10 mouse cellular contexts compared by ENCODE assay signal in the genomic region with DNA sequence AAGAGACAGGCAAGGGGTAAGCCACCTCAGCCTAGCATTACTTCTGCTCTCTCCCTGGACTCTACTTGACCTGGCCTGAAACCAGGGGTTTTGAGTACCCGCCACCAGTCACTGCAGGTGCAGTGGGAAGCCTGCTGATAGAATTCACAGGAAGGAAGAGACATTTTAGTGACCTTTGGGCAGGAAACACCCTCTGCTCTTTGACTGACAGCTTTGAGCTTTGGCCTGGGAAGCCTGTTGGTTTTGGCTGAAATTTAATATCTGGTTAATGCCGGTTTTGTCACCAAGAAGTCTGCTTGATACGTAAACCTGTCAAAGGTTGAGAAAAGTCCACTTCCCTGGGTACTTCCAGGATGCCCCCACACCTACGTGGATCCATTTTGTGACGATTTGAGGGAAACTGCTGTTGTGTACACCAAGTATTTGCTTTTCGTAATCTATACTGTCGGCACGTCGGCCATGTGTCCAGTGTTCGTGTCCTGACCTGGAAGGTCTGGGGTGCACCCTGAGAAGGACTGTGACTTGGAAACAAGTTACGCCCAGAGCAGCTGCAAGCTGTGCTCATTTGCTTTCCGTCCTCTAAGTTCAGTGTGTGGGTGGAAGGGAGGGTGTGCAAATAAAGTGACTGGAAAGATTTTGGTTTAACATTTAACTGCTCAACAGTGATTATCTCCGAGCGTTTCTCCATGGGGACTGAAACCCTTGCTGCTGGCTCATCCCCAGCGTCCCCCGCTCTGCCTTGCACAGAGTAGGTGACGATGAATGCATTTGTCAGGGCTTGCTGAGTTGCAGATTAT.
DNase-seq lines count a peak whose midpoint lies in the region; ATAC-seq and TF ChIP-seq lines count a peak whose summit lies in the region.
"Had no signal": no experiment of that assay in that cellular context is flagged by ENCODE, and none has a peak within 500 bp of the region (broad histone marks: within the 10 kb centered on the region; RNA-seq: fewer than 3 reads in every experiment).

No protein-coding gene starts in this region.

- peaks cover 47% of the 10 kb centered on the region for H3K4me1 ChIP-seq in kidney, embryonic 16.5 days (ENCODE audit: insufficient read depth, low read length)
- peaks cover 0 to 25% of the 10 kb centered on the region in 2 experiments; a peak in 2 of 4 replicates for H3K4me1 ChIP-seq in liver, embryonic 14.5 days (replicated peaks; ENCODE audit: control insufficient read depth in 2 of 2, insufficient read depth in 2 of 2, low read length in 1 of 2)
- peaks cover 40% of the 10 kb centered on the region for H3K4me1 ChIP-seq in limb, embryonic 10.5 days
- H3K4me1 ChIP-seq in forebrain, embryonic 13.5 days = peaks cover 29% of the 10 kb centered on the region

- no peak for TF ChIP-seq EP300 in liver, embryonic 14.5 days (IDR thresholded peaks at IDR 0.05; ENCODE audit: low read depth)

- H3K27me3 ChIP-seq in kidney, embryonic 16.5 days (ENCODE audit: insufficient read depth, low read length) = 0 out of 2 replicates have a peak, but pooled peaks cover 9% of the 10 kb centered on the region
- no peaks in the 10 kb centered on the region for H3K27me3 ChIP-seq in liver, embryonic 14.5 days (ENCODE audit: control insufficient read depth, insufficient read depth, low read length)
- H3K27me3 ChIP-seq in limb, embryonic 10.5 days (ENCODE audit: low read depth, poor library complexity, severe bottlenecking) = 0 out of 2 replicates have a peak, but pooled peaks cover 11% of the 10 kb centered on the region
- peaks cover 27% of the 10 kb centered on the region for H3K27me3 ChIP-seq in forebrain, embryonic 13.5 days
- H3K27me3 ChIP-seq: embryonic facial prominence, embryonic 15.5 days; limb, embryonic 12.5 days had no signal

- ATAC-seq in kidney, embryonic 16.5 days (ENCODE audit: low FRiP score, low TSS enrichment) = peak; percentile 60; the same call in 1 of the 2 replicates
- ATAC-seq in liver, embryonic 14.5 days (ENCODE audit: insufficient read depth) = peak; percentile 83
- no peak for ATAC-seq in forebrain, embryonic 13.5 days

- peak; percentile 88 for DNase-seq in brain, adult 2 months (ENCODE audit: low read depth, low spot score)
- DNase-seq in heart, adult 9 months (ENCODE audit: low spot score in 2 of 2) = peak; percentile 56 to 63
- peak in 1 of 3 experiments; percentile 28 for DNase-seq in liver, embryonic 14.5 days (ENCODE audit: low read depth in 3 of 3, low spot score in 3 of 3)
- DNase-seq in limb, embryonic 10.5 days (ENCODE audit: low spot score) = no peak
- no peak for DNase-seq in gastrocnemius, postnatal 4 days (ENCODE audit: low spot score in 2 of 2)
- DNase-seq in embryo, embryonic 9.5 days (ENCODE audit: extremely low spot score) = no peak

- 0 out of 2 replicates have a peak overlapping the region, but pooled peaks have one; percentile 3 for H3K27ac ChIP-seq in kidney, embryonic 16.5 days (ENCODE audit: low read length)
- H3K27ac ChIP-seq in liver, embryonic 14.5 days = no peak overlapping the region
- H3K27ac ChIP-seq in limb, embryonic 10.5 days = no peak overlapping the region
- no peak overlapping the region for H3K27ac ChIP-seq in forebrain, embryonic 13.5 days
- H3K27ac ChIP-seq: embryonic facial prominence, embryonic 15.5 days; limb, embryonic 12.5 days had no signal

- no peak overlapping the region for H3K4me3 ChIP-seq in kidney, embryonic 16.5 days (ENCODE audit: low read length)
- no peak overlapping the region for H3K4me3 ChIP-seq in liver, embryonic 14.5 days (ENCODE audit: insufficient read depth in 1 of 2, low read depth in 2 of 2, low read length in 2 of 2)
- H3K4me3 ChIP-seq in limb, embryonic 10.5 days = no peak overlapping the region
- H3K4me3 ChIP-seq in forebrain, embryonic 13.5 days = no peak overlapping the region
- H3K4me3 ChIP-seq: embryonic facial prominence, embryonic 15.5 days; limb, embryonic 12.5 days had no signal

- WGBS in kidney, embryonic 16.5 days = 32% methylated on average over 17 of the region's 17 CpGs
- 63% methylated on average over 17 of the region's 17 CpGs for WGBS in liver, embryonic 14.5 days (ENCODE audit: insufficient replicate concordance)
- 82% methylated on average over 17 of the region's 17 CpGs for WGBS in limb, embryonic 10.5 days
- WGBS in forebrain, embryonic 13.5 days = 85% methylated on average over 17 of the region's 17 CpGs

- H3K9me3 ChIP-seq in kidney, embryonic 16.5 days (ENCODE audit: low read length) = no peaks in the 10 kb centered on the region
- H3K9me3 ChIP-seq in liver, embryonic 14.5 days (ENCODE audit: control insufficient read depth, low read length) = no peaks in the 10 kb centered on the region
- no peaks in the 10 kb centered on the region for H3K9me3 ChIP-seq in limb, embryonic 10.5 days (replicated peaks)
- H3K9me3 ChIP-seq in forebrain, embryonic 13.5 days (replicated peaks) = no peaks in the 10 kb centered on the region
- H3K9me3 ChIP-seq: embryonic facial prominence, embryonic 15.5 days; limb, embryonic 12.5 days had no signal

- H3K4me2 ChIP-seq in kidney, embryonic 16.5 days (replicated peaks; ENCODE audit: low read depth, low read length) = 0 out of 2 replicates have a peak overlapping the region, but pooled peaks have one; percentile 7
- no peak overlapping the region for H3K4me2 ChIP-seq in liver, embryonic 14.5 days (ENCODE audit: low read depth)
- no peak overlapping the region for H3K4me2 ChIP-seq in forebrain, embryonic 13.5 days
- H3K4me2 ChIP-seq: embryonic facial prominence, embryonic 15.5 days; limb, embryonic 12.5 days had no signal

- no peak for TF ChIP-seq CTCF in liver, embryonic 14.5 days (IDR thresholded peaks at IDR 0.05; ENCODE audit: low read depth)

- no peak overlapping the region for H3K9ac ChIP-seq in kidney, embryonic 16.5 days (replicated peaks; ENCODE audit: low read length)
- H3K9ac ChIP-seq in liver, embryonic 14.5 days (replicated peaks) = no peak overlapping the region
- H3K9ac ChIP-seq in forebrain, embryonic 13.5 days = no peak overlapping the region
- H3K9ac ChIP-seq: embryonic facial prominence, embryonic 15.5 days; limb, embryonic 12.5 days had no signal

- no peaks in the 10 kb centered on the region for H3K36me3 ChIP-seq in kidney, embryonic 16.5 days (ENCODE audit: insufficient read depth, low read length)
- no peaks in the 10 kb centered on the region for H3K36me3 ChIP-seq in liver, embryonic 14.5 days (replicated peaks; ENCODE audit: control insufficient read depth, insufficient read depth, low read depth)
- no peaks in the 10 kb centered on the region for H3K36me3 ChIP-seq in limb, embryonic 10.5 days
- H3K36me3 ChIP-seq in forebrain, embryonic 13.5 days (ENCODE audit: poor library complexity, severe bottlenecking) = no peaks in the 10 kb centered on the region
- H3K36me3 ChIP-seq: embryonic facial prominence, embryonic 15.5 days; limb, embryonic 12.5 days had no signal

Comparison
In these comparisons a context has a peak if more than half of its experiments do, and no peak if none do; other contexts are left out.
1. DNase-seq: peak in brain, adult 2 months (single experiment) and heart, adult 9 months (2 of 2); none in limb, embryonic 10.5 days (single experiment), gastrocnemius, postnatal 4 days (0 of 2) and embryo, embryonic 9.5 days (single experiment).